Mouse (Mus musculus): ENCODE measurements around the gene Ntn5.

GRCm38 (mm10) chr7:45660746-45661478 lies 22.9 kb upstream of the Ntn5 start:
- TF ChIP-seq CTCF (IDR thresholded peaks at IDR 0.05; ENCODE audit: borderline replicate concordance, insufficient read depth, low read depth, low read length) (no peak), POLR2A (IDR thresholded peaks at IDR 0.05; ENCODE audit: borderline replicate concordance, insufficient read depth, low read length) (no peak)

All from cerebellum, adult 2 months (tissue).